Mouse (Mus musculus) gastrocnemius, postnatal 14 days (tissue): ENCODE data around the gene Macrod1. TPM values are rescaled to one million over a fixed set of nuclear protein-coding genes. Genes with fewer than 3 reads are reported as not detected.

Source experiments
- DNase-seq: peaks from one replicate; pipeline ENCODE4 v3.0.0; 2021; ENCODE audit warnings: mixed read lengths
- intact Hi-C: fragments of 180-260 bp; cut with DNase I; formaldehyde crosslinking; loops from one replicate; pipeline ENCODE4 v1.15.1; 2025; ENCODE audit warnings: low total_unique reads
- total RNA-seq, 2 experiments: library from RNA; stranded (reverse); gene quantifications; 2 replicates each; pipeline ENCODE4 v1.2.3; 2021

The Macrod1 gene
- total RNA-seq, 2 experiments from 2014 or later: 187 to 192 TPM

- DNase-seq: no peak
- intact Hi-C loops: loop anchor here (5.0 kb wide), 1 partner anchor 34 kb away; no protein-coding TSS in a partner anchor
Observed at GRCm38 (mm10) chr19:7106566-7106965, 50.0 kb downstream of the Macrod1 start.

DNA sequence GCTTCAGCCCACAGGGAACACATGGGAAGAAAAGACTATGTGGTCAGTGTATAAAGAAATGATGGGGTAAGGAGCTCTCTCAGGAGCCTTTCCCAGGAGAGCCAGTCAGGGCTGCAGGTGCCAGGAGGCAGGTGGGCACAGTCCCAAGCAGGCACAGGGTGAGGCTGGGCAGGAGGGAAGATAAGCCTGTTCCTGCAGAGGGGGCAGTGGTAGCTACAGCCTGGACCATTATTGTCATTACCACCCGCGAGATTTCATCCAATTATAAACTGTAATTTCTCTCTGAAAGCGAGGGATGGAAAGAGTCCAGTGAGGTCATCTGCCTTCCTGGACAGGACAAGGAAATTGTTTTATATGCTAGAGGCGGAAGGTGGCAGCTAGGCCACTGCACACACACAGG lies 50.6 kb downstream of the Macrod1 start:
- DNase-seq: no peak
- intact Hi-C loops: loop anchor here (5.0 kb wide), 1 partner anchor 35 kb away; no protein-coding TSS in a partner anchor

DNA sequence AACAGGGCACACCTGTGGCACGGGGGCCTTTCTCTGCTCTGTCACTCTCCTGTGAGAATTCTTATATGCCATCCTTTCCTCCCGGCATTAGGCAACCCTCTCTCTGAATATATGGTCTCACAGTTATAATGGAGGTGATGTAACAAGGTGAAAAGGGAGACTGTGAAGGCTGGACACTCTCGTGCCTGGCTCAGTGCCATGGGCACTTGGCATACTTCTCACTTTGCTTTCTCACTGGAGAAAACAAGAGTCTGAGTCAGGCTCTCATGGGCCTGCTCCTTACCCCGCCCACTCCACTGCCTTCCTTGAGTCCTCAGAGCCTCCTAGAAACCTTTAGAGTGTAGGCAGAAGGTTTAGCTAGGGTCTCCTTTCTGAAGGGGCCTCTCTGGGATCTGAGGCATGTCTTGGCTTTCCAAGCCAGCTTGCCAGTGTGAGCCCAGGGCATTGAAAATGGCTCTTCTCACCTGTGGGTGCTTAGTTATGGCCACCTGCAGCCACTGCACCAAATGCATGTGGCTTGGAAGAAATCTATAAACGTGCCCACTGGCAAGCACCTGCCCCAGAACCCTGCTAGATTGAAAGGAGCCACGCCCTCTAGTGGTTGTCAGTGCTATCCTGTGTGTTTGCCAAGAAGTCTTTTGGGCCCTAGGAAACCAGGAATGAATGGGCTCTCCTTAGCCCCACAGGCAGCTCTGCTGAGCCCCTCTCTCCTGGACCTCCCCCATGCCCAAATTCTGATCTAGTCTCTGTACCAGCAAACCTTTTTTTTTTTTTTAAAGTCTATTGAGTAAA lies 51.7 kb downstream of the Macrod1 start:
- intact Hi-C loops: loop anchor here (5.0 kb wide), 1 partner anchor 36 kb away; no protein-coding TSS in a partner anchor
- no peak for DNase-seq

GRCm38 (mm10) chr19:7110097-7110496 lies 53.5 kb downstream of the Macrod1 start:
- no peak for DNase-seq
- intact Hi-C loops: no loop called here

DNA sequence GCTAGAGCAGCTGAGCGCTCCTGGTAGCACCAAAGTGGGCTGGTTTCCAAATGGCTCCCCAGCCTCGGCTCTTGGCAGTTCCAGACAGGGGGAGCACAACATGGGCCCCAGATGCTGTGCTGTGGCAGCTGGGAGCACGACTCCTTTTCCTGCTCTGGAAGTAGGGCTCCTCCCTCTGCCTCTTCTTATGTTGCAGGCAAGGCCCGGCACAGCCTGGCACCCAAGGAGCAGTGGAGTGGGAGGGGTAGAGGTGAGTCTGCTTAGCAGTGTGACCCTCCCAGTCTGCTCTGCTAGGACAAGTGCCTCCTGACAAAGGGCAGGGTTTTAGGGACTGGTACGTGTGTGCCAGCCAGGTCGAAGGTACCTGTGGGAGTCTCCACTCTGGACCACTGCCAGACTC lies 54.3 kb downstream of the Macrod1 start:
- intact Hi-C loops: no loop called here
- DNase-seq: peak; percentile 38

DNA sequence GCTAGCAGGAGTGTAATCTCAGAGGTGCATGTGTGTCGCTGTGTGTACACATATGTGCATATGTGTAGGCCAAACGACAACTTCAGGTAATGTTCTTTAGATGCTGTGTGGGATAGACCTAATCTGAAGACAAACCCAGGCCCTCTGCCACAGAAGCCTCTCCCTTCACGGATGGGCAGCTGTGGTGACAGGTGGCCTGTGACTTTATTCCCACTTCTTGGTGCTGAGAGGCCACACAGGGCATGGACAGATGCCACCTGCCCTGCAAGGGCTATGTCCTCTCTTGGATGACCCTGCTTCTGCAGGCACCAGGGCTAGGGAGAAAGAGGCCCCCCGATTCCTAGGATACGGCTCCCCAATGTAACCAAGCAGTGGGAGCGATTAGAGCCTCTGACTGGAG lies 54.7 kb downstream of the Macrod1 start:
- intact Hi-C loops: no loop called here
- no peak for DNase-seq

GRCm38 (mm10) chr19:7111710-7112109 lies 55.1 kb downstream of the Macrod1 start:
- intact Hi-C loops: no loop called here
- no peak for DNase-seq

- no peak for DNase-seq
- intact Hi-C loops: no loop called here
Observed at GRCm38 (mm10) chr19:7112628-7113027, 56.0 kb downstream of the Macrod1 start.

DNA sequence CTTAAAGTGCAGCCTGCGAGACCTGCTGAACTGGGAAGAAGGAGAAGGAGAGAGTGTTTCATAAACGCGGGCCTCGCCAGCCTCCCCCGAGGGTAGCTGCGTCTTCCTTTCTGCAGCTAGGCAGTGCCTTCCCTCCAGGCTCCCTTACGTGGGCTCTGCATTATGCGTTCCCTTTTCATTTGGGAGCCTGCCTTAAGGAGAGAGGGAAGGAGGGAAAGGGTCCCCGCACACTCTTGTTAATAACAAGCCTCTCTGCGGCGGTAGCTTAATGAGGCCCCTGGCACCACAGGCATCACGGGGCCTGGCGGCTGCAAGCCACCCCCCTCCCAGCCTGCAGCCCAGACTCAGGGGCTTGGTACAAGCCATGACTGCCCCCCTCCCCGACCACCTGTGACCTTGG lies 57.0 kb downstream of the Macrod1 start:
- intact Hi-C loops: no loop called here
- DNase-seq: no peak

DNA sequence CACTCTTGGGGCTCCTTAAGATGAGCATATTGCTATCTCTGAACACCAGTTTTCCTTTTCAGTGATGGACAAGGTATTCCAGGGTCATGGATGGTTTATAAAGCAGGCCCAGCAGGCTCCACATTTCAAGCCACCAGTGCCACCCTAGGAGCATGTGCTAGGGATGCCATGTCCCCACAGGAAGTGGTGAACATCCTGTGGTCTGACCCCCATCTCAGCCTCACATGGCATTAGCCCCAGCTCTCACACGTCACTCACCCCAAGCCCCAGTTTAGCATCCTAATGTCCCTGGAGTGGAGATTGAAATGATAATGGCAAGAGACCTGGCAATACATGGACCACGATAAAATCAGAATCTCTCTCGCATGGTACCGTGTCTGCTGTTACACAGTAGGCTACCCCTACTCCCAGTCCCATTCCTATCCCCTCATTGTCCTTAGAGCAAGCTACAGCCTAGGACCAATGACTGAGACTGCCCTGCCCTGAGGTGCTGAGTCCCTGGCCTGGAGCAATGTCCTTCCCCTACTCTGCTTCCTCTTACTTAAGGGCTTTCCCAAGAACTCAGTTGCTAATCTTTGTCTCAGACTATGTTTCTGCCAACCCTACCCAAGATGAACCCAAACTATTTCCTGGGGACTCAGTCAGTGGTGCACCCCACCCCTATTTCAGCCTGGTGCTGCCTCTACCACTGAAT lies 59.6 kb downstream of the Macrod1 start:
- intact Hi-C loops: no loop called here
- DNase-seq: no peak

DNA sequence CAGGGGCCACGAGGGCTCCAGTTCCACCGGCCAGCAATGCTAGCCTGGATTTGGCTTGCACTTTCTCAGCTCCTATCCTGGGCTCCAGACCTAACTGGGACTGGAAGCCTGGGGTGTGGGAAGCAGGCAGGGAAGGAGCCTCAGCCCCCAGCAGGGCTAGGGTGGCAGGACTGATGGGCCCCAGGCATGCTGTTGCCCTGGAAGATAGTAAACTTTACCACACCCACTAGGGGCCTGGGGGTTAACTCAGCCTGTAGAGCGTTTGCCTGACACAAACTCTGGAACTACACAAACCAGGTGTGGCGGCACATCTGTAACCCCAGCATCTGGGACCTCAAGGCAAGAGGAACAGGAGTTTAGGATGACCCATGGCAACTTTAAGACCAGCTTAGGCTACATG lies 60.5 kb downstream of the Macrod1 start:
- intact Hi-C loops: no loop called here
- no peak for DNase-seq

DNA sequence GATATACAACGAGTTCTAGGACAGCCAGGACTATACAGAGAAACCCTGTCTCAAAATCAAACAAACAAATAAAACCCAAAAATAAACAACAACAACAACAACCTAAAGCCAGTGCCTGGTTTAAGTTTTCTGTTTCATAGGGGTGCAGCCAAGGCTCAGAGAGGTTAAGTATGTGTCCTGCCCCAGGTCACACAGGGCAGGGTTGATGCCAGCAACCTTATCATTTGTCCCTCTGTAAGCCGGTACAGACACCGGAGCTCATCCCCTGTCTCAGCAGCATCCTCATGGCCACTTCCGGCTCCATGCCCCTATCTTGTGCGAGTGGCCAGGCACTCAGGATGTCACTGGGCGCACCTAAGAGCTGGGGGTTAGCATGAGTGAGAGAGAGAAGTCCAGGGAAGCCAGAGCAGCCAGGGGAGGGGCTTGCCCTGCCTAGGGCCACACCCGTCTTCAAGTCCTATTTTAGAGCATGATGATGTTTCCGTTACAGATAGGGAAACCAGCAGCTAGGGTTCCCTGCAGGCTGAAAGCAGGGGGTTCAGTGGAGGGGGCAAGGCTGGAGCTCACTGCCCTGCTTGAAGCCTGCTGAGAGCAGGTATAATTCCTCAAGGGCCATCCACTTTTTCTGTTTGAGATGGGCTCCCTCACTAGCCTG lies 61.2 kb downstream of the Macrod1 start:
- DNase-seq: no peak
- intact Hi-C loops: no loop called here

DNA sequence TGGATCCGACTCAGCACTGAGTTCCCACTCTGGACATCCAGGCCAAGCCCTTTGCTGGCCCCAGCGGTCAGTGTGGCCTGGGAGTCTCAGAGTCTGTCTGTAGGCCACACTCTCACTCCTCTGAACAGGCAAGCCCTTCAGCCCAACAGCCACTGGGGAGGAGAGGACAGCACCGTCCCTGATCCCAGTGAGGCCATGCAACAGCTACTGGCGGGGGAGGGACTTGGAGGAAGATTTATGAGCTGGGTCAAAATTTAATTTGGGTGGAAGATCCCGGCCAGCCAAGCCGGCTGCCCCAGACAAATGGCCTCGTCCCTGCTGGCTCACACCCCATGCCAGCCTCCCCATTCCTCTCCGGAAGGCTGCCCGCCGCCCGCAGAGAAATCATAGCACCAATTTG lies 64.6 kb downstream of the Macrod1 start:
- intact Hi-C loops: loop anchor here (5.0 kb wide), 1 partner anchor 41 kb away; no protein-coding TSS in a partner anchor
- peak; percentile 68 for DNase-seq

- intact Hi-C loops: loop anchor here (5.0 kb wide), 1 partner anchor 40 kb away; no protein-coding TSS in a partner anchor
Observed at GRCm38 (mm10) chr19:7122277-7122676, 65.7 kb downstream of the Macrod1 start.

DNA sequence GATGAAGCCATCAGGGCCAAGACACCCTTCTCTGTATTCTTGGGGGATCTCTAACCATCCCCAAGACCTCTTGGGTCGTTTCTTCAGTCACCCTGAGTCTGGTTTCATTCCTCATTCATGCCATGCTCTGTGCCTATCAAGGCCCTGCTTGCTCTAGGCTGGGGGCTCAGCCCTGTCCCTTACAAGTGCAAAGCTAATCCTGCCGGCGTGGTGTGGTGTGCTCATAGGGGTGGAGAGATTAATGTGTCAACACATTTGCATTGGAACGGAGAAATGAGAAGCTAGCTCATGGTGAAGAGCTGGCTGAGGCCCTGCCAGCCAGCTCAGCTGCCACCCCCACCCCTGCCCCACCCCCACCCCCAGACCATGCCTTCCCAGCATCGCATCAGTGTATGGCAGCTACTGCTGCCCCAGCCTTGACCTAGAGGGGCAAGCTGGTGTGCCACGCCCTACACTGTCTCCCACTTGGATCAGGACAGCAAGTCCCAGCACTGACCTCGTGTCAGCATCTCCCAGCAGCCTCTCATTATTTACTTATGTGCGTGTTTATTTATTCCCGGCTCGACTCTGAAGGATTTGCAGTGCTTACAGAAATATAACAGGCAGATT lies 66.2 kb downstream of the Macrod1 start:
- DNase-seq: no peak
- intact Hi-C loops: loop anchor here (5.0 kb wide), 1 partner anchor 39 kb away; no protein-coding TSS in a partner anchor

More at GRCm38 (mm10) chr19:7122277-7122676, 65.7 kb downstream of the Macrod1 start:
- DNase-seq: no peak

GRCm38 (mm10) chr19:7125526-7126156 lies 69.0 kb downstream of the Macrod1 start:
- intact Hi-C loops: no loop called here
- DNase-seq: no peak

GRCm38 (mm10) chr19:7126209-7126608 lies 69.6 kb downstream of the Macrod1 start:
- no peak for DNase-seq
- intact Hi-C loops: no loop called here

DNA sequence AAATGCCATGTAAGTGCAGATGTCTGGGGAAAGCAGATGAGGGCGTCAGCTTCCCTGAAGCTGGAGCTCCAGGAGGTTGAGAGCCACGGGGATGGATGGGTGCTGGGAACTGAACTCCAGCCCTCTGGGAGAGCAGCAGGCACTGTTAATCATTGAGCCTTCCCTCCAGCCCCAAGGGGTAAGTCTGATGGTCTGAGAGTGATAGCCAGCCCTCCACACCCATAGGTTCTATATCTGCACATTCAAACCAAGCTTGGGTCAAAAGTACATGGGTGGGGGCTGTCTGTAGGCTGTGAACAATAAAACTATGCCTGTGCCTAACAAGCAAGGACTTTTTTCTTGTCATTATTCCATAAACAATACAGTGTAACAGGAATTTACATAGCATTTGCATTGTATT lies 70.3 kb downstream of the Macrod1 start:
- intact Hi-C loops: no loop called here
- DNase-seq: no peak
